Mouse (Mus musculus) urinary bladder, adult 18-20 months (tissue): ENCODE measurements around the gene Irs2.
A peak's percentile ranks its signal among the peaks of the same experiment; 100 is the strongest.

Source experiments
- DNase-seq, 2 experiments: peaks; one replicate each; pipeline ENCODE4 v3.0.0; 2022; ENCODE audit warnings: low spot score in 2 of 2, mixed read lengths in 2 of 2

The Irs2 gene

DNA sequence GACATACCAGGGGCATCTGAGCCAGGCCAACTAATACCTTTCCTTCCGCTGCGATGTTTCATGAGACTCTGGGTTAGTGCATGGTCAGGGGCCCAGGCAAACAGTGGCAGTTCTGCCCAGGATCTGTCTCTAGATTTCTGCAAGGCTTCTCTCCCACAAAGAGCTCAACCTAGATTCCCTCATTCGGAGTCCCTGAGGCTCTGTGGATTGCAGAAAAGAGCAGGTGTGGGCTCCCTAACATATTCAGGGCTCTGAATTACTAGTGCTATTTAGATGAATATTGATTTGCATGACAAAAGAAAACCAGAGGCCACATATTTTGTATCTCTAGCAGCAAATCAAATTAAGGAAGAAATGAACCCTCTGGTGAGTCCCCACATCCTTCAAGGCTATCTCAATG lies 18.3 kb downstream of the Irs2 start:
- no peak for DNase-seq

- DNase-seq, result no peak
Measured at GRCm38 (mm10) chr8:10986638-10987037, 21.6 kb downstream of the Irs2 start.

- DNase-seq, result no peak
Measured at GRCm38 (mm10) chr8:10985064-10985463, 23.2 kb downstream of the Irs2 start.

DNA sequence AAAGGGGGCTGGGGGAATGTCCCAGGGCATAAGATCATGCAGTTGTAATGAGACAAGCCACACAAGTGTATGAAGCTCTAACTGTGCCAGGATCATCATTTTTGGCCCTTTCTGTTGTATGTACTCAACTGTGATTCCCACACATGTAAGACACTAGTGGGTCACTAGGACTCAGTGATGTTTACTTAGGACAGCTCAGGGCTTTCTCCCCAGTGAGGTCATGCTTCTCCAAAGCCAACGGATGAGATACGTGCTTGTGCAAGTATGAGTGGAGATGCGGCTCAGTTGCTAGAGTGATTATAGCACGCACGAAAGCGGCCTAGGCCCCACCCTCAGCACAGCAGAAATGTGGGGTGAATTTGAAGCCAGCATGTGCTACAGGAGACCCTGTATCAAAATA lies 27.4 kb downstream of the Irs2 start:
- no peak for DNase-seq

- DNase-seq, result no peak
Measured at GRCm38 (mm10) chr8:10979916-10980315, 28.3 kb downstream of the Irs2 start.

DNA sequence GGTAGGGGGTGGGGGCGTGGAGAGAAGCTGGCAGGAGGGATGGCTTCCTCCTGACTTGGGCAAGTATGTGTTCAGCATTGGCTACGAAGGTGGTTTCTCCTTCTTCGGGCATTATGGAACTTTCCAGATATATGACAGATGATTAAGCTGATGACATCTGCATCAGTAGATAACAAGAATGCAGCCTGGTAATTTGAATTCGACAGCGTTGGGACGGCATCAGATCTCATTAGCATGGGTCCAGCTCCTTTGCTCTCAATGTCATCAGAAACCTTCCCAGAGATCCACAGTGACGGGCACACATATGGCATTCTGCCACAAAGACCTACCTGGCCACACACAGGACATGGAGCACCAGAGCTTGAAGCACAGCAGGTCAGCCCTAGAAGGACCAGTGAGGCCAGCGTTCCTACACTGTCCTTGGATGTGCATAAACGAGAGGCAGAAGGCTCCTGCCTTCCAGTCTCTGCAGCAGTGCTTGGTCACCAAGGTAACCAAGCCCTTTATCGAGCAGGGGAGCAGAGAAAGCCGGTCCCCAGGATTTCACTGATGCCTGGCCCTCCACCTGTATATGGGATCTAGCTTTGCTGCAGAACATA lies 29.0 kb downstream of the Irs2 start:
- DNase-seq, result no peak

DNA sequence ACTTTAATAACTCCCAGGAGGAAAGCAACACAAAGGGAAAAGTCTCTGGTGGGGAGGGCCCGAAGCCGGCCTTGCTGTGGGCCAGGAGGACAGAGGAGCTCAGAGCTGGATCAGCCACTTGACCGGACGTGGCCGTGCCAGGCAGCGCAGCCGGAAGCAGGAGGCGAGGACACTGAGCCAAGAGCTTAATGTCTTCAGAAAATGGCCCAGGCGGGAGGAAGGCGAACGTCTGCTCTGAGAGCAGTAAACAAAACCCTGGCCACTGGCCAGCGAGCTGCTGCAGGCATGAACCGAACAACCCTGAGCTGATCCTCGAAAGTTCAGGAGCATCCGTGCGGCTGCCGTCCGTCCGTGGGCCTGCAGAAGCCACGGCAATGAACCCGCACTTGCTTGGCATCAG lies 29.9 kb downstream of the Irs2 start:
- DNase-seq, result peak; percentile 48 to 50

GRCm38 (mm10) chr8:10977742-10978376 lies 30.4 kb downstream of the Irs2 start:
- DNase-seq, result peak; percentile 43 to 66

- DNase-seq, result no peak
Measured at GRCm38 (mm10) chr8:10974659-10975058, 33.6 kb downstream of the Irs2 start.

DNA sequence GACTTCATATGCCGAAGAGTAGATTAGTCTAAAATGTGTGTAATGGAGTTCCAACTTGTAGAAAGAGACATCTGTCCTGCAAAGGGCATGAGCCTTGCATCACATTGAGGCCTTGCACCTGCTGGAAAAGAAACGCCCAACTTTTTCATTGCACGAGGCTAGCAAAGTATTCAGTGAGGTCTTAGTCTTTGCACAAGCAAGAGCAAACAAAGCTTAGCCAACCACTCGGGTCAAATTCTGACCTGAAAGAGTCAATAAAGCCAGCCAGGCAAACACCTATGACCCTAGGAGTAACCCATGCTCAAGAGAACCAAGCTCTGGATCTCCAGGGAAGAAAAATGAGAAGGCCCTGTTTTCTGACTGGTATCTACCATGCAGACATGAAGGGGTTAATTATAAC lies 34.1 kb downstream of the Irs2 start:
- no peak for DNase-seq

- DNase-seq, result no peak
Measured at GRCm38 (mm10) chr8:10972851-10973452, 35.3 kb downstream of the Irs2 start.

GRCm38 (mm10) chr8:10971984-10972383 lies 36.3 kb downstream of the Irs2 start:
- DNase-seq, result no peak

DNA sequence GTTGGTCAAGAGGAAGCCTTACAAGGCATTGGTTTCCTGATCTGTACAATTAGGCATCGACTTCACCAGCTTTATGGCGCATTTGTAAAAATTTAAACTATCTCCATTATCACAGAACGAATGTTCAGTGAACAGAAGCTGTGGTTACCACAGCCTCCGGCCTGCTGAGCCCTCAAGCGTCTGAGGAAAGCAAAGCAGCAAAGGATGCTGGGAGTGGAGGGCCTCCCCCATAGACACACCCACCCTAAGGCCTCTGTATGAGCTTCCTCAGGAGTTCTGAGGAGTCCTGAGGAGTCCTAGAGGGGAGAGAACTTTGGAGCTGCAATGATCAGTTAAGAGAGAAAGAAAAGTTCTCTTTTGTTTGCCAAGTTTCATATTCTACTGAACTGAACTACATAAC lies 36.7 kb downstream of the Irs2 start:
- no peak for DNase-seq

- DNase-seq, result no peak
Measured at GRCm38 (mm10) chr8:10970496-10971456, 37.5 kb downstream of the Irs2 start.

- DNase-seq, result no peak
Measured at GRCm38 (mm10) chr8:10968687-10969086, 39.6 kb downstream of the Irs2 start.

- DNase-seq, result no peak
Measured at GRCm38 (mm10) chr8:10965401-10966117, 42.7 kb downstream of the Irs2 start.

DNA sequence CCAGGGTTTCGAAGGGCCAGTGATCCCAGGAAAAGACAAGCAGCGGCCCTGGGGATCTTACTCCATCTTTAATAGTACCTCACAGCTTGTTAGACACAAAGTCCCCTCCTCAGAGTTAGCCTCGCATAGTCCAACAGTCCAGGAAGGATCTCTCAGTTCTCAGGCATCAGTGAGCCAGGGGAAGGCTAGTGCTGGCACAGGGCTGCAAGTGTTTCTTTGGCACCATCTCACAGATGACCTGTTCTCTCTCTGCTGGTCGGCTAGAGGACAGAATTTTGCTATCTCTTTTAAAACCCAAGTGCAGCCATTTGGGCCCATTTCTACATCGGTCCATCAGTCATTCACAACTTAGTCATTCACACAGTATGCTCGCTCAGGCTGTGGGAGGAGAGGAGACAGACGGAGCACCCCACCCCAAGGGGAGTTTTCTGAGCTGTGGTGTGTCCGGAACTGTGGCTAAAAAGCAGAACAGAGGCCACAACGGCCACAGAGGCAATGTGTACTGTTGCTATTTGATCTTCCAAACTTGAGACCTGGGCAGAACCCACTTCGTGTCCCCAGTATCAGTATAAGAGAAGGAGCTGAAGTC lies 43.7 kb downstream of the Irs2 start:
- no peak for DNase-seq

DNA sequence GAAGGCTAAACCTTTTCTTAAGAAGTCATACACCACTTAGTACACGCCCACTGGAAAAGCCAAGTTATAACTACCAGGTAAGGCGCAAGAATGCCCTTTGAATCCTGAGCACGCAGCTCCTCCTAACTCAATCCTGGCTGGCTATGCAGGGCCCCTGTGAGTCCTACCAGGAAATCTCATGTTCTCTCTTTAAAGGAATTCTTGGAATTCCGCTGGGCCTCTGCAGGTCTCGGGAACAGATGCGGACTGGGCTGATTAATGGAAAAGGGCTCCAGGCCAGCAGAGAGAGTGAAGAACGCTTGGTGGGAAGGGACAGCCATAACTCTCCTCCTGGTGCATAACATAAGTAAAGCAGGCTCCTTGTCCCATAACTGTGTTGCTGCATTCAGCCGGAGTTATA lies 46.3 kb downstream of the Irs2 start:
- no peak for DNase-seq

- DNase-seq, result no peak
Measured at GRCm38 (mm10) chr8:10960277-10960819, 47.9 kb downstream of the Irs2 start.

DNA sequence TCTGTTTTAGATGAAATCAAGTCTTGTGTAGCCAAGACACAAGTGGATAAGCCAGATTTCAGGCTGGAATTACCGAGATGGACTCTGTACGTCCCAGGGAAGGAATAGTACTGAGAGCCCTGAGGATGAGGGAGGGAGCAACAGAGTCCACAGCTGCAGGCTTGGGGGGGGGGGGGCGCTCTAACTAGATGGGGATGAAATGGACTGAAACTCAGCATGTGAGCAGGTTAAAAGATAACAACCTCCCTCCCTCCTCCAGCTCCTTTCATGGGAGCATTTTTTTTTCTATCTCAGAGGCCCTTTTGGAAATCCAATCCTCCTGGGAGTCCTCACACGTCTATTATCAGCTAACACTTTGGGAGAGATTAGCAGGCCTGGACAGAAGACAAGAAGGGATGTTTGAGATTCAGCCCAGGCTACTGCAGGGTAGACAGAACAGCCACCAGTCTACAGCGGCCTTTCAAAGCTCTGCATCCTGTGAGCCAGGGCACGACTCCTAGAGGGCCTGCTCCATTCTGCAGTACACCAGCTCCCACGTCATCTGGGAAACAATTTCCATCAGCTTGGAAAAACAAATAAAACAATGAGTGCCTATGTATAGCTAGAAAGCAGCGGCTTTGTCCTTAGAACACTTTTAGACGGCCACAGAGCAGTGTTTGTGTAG lies 50.8 kb downstream of the Irs2 start:
- no peak for DNase-seq
